Mouse (Mus musculus): ENCODE results near the gene Plch2. TPM values are rescaled to one million over a fixed set of nuclear protein-coding genes. Genes with fewer than 3 reads are reported as not detected.
"Not testable (repeated sequence)": the region's sequence is repeated elsewhere in the genome, so short reads cannot be mapped to it uniquely, and the experiment has no call there.

Plch2 gene
- polyA plus RNA-seq, 1 experiment, result 37.6 TPM

GRCm38 (mm10) chr4:155086108-155087024 is 29.8 kb upstream of the Plch2 start, which contains the start of the genes Rer1 and Morn1:
TSS of gene Rer1 (minus strand) at chr4:155086382.
TSS of gene Morn1 (plus strand) at chr4:155086577.
- TF ChIP-seq CTCF (IDR thresholded peaks at IDR 0.05; ENCODE audit: borderline replicate concordance, extremely low read depth, insufficient read depth, insufficient read length), result no peak
- TF ChIP-seq POLR2A (IDR thresholded peaks at IDR 0.05; ENCODE audit: borderline replicate concordance, extremely low read depth, insufficient read depth, insufficient read length, poor library complexity, severe bottlenecking), result peak; percentile 90
- DNase-seq (ENCODE audit: low read depth), result peak; percentile 100

DNA sequence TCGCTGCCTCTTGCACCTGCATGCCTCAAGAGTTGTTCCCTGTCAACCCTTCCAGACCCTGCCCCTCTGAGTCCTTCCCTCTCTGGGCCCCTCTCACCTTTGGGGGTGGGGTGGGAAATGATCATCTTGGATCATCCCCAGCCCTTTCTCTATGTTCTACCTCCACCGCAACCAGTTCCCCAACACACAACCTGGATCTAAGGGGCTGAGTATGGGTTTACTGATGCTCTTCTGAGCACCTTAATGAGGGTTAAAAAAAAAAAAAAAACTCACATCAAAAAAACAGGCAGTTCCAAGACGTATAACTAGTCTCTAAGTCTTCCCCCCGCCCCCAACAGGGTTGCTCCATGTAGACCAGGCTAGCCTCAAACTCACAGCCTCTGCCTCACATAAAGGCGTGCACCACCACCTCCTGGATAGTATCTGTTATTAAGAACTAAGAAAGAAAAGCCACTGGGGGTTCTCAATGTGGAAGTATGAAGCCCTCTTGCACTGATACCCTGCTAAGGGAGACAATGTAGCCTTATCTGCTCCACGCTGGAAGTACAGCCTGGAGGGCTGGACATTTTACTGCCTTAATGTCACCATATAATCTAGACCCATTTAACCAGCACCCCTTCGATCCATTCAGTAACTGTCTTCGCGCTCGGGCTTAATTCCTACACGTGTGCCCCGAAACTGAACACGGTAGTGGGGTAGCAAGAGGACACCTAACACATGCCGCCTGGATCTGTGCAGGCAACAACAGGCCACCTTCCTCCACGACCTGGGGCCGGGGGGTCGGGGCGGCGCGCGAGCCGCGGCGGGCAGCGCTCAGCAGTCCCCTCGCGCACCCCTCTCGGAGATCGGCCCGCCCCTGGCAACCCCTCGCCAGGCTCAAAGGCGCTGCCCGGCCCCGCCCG is 28.9 kb upstream of the Plch2 start:
- no peak for TF ChIP-seq POLR2A (IDR thresholded peaks at IDR 0.05; ENCODE audit: borderline replicate concordance, extremely low read depth, insufficient read depth, insufficient read length, poor library complexity, severe bottlenecking)
- TF ChIP-seq CTCF (IDR thresholded peaks at IDR 0.05; ENCODE audit: borderline replicate concordance, extremely low read depth, insufficient read depth, insufficient read length), result no peak
- DNase-seq (ENCODE audit: low read depth), result no peak

- TF ChIP-seq POLR2A (IDR thresholded peaks at IDR 0.05; ENCODE audit: borderline replicate concordance, extremely low read depth, insufficient read depth, insufficient read length, poor library complexity, severe bottlenecking) (no peak), CTCF (IDR thresholded peaks at IDR 0.05; ENCODE audit: borderline replicate concordance, extremely low read depth, insufficient read depth, insufficient read length) (no peak)
- no peak for DNase-seq (ENCODE audit: low read depth)
Observed at GRCm38 (mm10) chr4:155084351-155084750, 27.8 kb upstream of the Plch2 start.

DNA sequence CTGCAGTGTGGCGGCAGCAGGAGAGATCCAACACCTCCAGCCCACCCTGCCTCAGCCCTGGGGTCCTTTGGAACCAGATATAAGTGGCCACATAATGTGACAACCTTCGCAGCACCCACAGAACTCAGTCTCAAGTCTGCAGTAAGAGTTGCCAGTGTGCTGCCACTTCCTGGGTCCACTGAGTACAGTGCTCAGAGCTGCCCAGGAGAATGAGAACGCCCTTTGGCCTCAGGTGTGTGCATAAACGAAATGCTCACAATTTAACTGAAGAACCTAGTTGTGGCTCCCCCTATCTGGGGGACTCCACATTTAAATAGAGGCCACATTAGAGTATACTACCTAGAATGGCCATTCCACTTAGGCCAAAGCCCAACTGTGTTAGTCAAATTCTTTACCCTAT is 27.0 kb upstream of the Plch2 start:
- DNase-seq (ENCODE audit: low read depth), result no peak
- TF ChIP-seq CTCF (IDR thresholded peaks at IDR 0.05; ENCODE audit: borderline replicate concordance, extremely low read depth, insufficient read depth, insufficient read length), result no peak
- no peak for TF ChIP-seq POLR2A (IDR thresholded peaks at IDR 0.05; ENCODE audit: borderline replicate concordance, extremely low read depth, insufficient read depth, insufficient read length, poor library complexity, severe bottlenecking)

GRCm38 (mm10) chr4:155079666-155080065 is 23.1 kb upstream of the Plch2 start:
- DNase-seq (ENCODE audit: low read depth), result no peak
- no peak for TF ChIP-seq CTCF (IDR thresholded peaks at IDR 0.05; ENCODE audit: borderline replicate concordance, extremely low read depth, insufficient read depth, insufficient read length)
- TF ChIP-seq POLR2A (IDR thresholded peaks at IDR 0.05; ENCODE audit: borderline replicate concordance, extremely low read depth, insufficient read depth, insufficient read length, poor library complexity, severe bottlenecking), result no peak

DNA sequence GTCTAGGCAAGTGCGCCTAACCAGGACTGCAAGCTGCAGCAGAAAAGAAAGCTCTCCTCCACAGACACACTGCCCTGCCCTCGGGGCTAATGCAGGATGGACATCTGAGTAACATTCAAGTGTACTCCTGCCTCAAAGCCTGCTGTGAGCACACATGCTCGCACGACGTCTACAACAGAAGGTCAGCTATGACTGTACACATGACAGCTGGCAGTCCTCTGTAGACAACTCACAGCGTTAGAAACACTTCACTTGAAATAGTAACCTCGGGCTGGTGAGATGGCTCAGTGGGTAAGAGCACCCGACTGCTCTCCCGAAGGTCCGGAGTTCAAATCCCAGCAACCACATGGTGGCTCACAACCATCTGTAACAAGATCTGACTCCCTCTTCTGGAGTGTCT is 22.2 kb upstream of the Plch2 start:
- DNase-seq (ENCODE audit: low read depth), result not testable (repeated sequence)

GRCm38 (mm10) chr4:155076677-155077076 is 20.1 kb upstream of the Plch2 start:
- no peak for DNase-seq (ENCODE audit: low read depth)
- no peak for TF ChIP-seq CTCF (IDR thresholded peaks at IDR 0.05; ENCODE audit: borderline replicate concordance, extremely low read depth, insufficient read depth, insufficient read length)
- no peak for TF ChIP-seq POLR2A (IDR thresholded peaks at IDR 0.05; ENCODE audit: borderline replicate concordance, extremely low read depth, insufficient read depth, insufficient read length, poor library complexity, severe bottlenecking)

DNA sequence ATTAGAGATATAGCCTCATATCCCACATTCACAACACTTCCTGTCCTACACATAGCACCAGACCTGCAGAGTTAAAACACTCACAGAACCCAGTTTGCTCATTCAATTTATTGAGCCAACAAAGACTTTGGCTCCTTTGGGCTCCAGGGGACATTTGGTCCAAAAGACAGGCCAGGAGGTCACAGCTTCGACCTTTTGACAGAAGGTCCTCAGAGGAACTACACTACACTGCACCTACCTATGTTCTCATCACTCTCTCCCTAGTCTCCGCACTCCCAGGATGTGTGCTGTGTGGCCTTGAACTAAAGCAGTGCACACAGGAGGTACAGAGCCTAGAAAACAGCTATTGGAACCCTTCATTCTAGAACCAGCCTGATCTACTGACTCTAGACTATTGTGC is 19.2 kb upstream of the Plch2 start:
- TF ChIP-seq CTCF (IDR thresholded peaks at IDR 0.05; ENCODE audit: borderline replicate concordance, extremely low read depth, insufficient read depth, insufficient read length) (no peak), POLR2A (IDR thresholded peaks at IDR 0.05; ENCODE audit: borderline replicate concordance, extremely low read depth, insufficient read depth, insufficient read length, poor library complexity, severe bottlenecking) (no peak)
- no peak for DNase-seq (ENCODE audit: low read depth)

DNA sequence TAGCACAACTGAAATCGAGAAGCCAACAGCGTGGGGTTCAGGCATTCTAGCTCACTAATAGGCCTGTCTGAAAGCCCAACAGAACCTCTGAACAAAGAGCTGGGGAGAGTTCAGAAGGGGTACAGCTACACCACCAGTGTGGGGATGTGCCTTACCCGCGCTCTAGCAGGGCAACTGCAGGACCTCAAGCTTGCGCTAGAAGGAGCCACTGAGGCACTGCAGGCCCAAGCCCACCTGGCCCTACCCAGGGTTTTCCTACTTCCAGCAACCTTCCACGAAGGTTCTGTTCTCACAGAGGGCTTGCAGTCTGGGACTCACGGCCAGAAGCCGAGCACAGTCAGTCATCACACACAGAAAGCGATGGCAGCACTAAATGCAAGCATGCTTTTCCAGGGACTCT is 18.6 kb upstream of the Plch2 start:
- TF ChIP-seq POLR2A (IDR thresholded peaks at IDR 0.05; ENCODE audit: borderline replicate concordance, extremely low read depth, insufficient read depth, insufficient read length, poor library complexity, severe bottlenecking) (no peak), CTCF (IDR thresholded peaks at IDR 0.05; ENCODE audit: borderline replicate concordance, extremely low read depth, insufficient read depth, insufficient read length) (peak; percentile 24; the same call in 1 of the 2 replicates)
- DNase-seq (ENCODE audit: low read depth), result no peak

- no peak for TF ChIP-seq CTCF (IDR thresholded peaks at IDR 0.05; ENCODE audit: borderline replicate concordance, extremely low read depth, insufficient read depth, insufficient read length)
- no peak for TF ChIP-seq POLR2A (IDR thresholded peaks at IDR 0.05; ENCODE audit: borderline replicate concordance, extremely low read depth, insufficient read depth, insufficient read length, poor library complexity, severe bottlenecking)
- DNase-seq (ENCODE audit: low read depth), result no peak
Observed at GRCm38 (mm10) chr4:155074418-155074817, 17.8 kb upstream of the Plch2 start.

DNA sequence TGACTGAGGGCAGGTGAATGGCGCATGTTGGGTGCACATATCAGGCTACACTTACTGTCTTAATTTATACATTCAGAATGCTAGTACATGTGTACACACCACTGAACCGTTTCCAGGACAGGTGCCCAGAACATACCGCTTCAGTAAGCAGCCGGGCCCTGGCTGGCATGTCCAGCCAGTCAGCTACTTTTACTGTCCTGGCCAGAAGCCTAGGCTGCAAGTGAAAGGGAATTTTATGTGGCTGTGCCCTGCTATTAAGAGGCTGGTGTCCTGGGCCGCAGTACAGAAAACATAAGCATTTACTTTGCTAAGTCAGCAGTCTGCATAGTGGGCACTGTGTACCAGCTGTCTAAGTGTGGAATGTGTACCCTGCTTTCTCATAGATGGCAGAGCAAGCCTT is 14.3 kb upstream of the Plch2 start:
- no peak for DNase-seq (ENCODE audit: low read depth)
- TF ChIP-seq POLR2A (IDR thresholded peaks at IDR 0.05; ENCODE audit: borderline replicate concordance, extremely low read depth, insufficient read depth, insufficient read length, poor library complexity, severe bottlenecking) (no peak), CTCF (IDR thresholded peaks at IDR 0.05; ENCODE audit: borderline replicate concordance, extremely low read depth, insufficient read depth, insufficient read length) (no peak)

All from brain, embryonic 14.5 days (tissue).